Mouse (Mus musculus) small intestine, adult 2 months (tissue): ENCODE results near the gene Ctbs. TPM values are rescaled to one million over a fixed set of nuclear protein-coding genes. Genes with fewer than 3 reads are reported as not detected.

Source experiments
- H3K27ac ChIP-seq: fragments of 200-500 bp; 2 replicates; pipeline ENCODE4 v1.5.1; 2012; ENCODE audit warnings: low read depth, low read length, control low read depth, inconsistent platforms; ENCODE audit not compliant: insufficient read depth
- H3K27me3 ChIP-seq: fragments of 200-500 bp; 2 replicates; pipeline ENCODE4 v1.6.1; 2012; ENCODE audit warnings: mild to moderate bottlenecking, moderate library complexity, low read length, inconsistent platforms; ENCODE audit not compliant: control insufficient read depth, insufficient read depth
- H3K36me3 ChIP-seq: fragments of 200-500 bp; 2 replicates; pipeline ENCODE4 v1.6.1; 2012; ENCODE audit warnings: mild to moderate bottlenecking, low read length, control low read depth, inconsistent platforms; ENCODE audit not compliant: control insufficient read depth, insufficient read depth
- H3K4me1 ChIP-seq: fragments of 200-500 bp; 2 replicates; pipeline ENCODE4 v1.6.1; 2012; ENCODE audit warnings: low read length, inconsistent platforms, mixed read lengths; ENCODE audit not compliant: control insufficient read depth, insufficient read depth, insufficient read length
- H3K4me3 ChIP-seq: fragments of 200-500 bp; 2 replicates; pipeline ENCODE4 v1.5.1; 2012; ENCODE audit warnings: low read depth, mild to moderate bottlenecking, control low read depth, inconsistent platforms, low read length, moderate library complexity
- CTCF ChIP-seq: fragments of 200-500 bp; IDR thresholded peaks from 2 replicates; pipeline ENCODE4 v1.5.1; 2012; ENCODE audit warnings: low read depth, mild to moderate bottlenecking, control low read depth, inconsistent platforms, low read length, moderate library complexity, mixed read lengths; ENCODE audit not compliant: insufficient replicate concordance, insufficient read length; ENCODE audit errors: extremely low read depth
- POLR2A ChIP-seq: fragments of 200-500 bp; IDR thresholded peaks from 2 replicates; pipeline ENCODE4 v1.6.1; 2012; ENCODE audit warnings: low read depth, mild to moderate bottlenecking, control low read depth, inconsistent platforms, low read length, moderate library complexity
- WGBS: fragments of 180-500 bp; shearing (Covaris S2); methylation state at CpG from one replicate; pipeline ENCODE4 v1.1.7; 2018; 5-methylcytosine and 5-hydroxymethylcytosine counted together
- polyA plus RNA-seq: library from polyadenylated mRNA; depleted of rRNA; stranded (reverse); fragments of >200 nt; gene quantifications from 2 replicates; pipeline ENCODE4 v1.2.3, GENCODE M21; 2012; rRNA removed

The Ctbs gene
- polyA plus RNA-seq, 1 experiment, result 0.70 TPM

- Histone ChIP-seq H3K4me1 (no peaks in the 10 kb centered on the region), H3K36me3 (peaks cover 44% of the 10 kb centered on the region), H3K4me3 (no peak overlapping the region), H3K27ac (no peak overlapping the region), H3K27me3 (no peaks in the 10 kb centered on the region)
- 96% methylated on average over 7 of the region's 7 CpGs for WGBS
- TF ChIP-seq CTCF (no peak), POLR2A (no peak)
Observed at GRCm38 (mm10) chr3:146506711-146507110, 57.1 kb downstream of the Ctbs start.

Other genes starting within 250 kb of the Ctbs start
- 2.6 and 12.8 TPM in 2 replicates for gene Lpar3, start 228.8 kb upstream of the Ctbs start, polyA plus RNA-seq
- 6.3 and 9.6 TPM in 2 replicates for gene Ssx2ip, start 45.2 kb upstream of the Ctbs start, polyA plus RNA-seq
- gene Spata1, start 50.0 kb downstream of the Ctbs start, polyA plus RNA-seq, result 0.11 and 0.19 TPM in 2 replicates
- gene Gng5, start 50.0 kb downstream of the Ctbs start, polyA plus RNA-seq, result 270 and 435 TPM in 2 replicates
- gene Rpf1, start 71.6 kb downstream of the Ctbs start, polyA plus RNA-seq, result 1.6 and 2.4 TPM in 2 replicates
- 0.11 TPM in 1 of 2 replicates, not detected in the other for gene Uox, start 120.6 kb downstream of the Ctbs start, polyA plus RNA-seq
- not detected in 2 replicates for gene Dnase2b, start 165.8 kb downstream of the Ctbs start, polyA plus RNA-seq
- not detected in 2 replicates for gene 4930503B20Rik, start 201.5 kb downstream of the Ctbs start, polyA plus RNA-seq
- not detected in 2 replicates for gene Samd13, start 235.8 kb downstream of the Ctbs start, polyA plus RNA-seq